Mouse (Mus musculus) erythroblast, embryonic 14.5 days (primary cell): ENCODE results near the gene Tbcd.

Experiments used
- GATA1 ChIP-seq: IDR thresholded peaks from 2 replicates; pipeline ENCODE4 v1.6.1; 2012; ENCODE audit warnings: low read length, inconsistent platforms, mixed read lengths
- TAL1 ChIP-seq: IDR thresholded peaks from 3 replicates; pipeline ENCODE4 v1.6.1; 2012; ENCODE audit warnings: low read length, inconsistent platforms, mixed read lengths

DNA sequence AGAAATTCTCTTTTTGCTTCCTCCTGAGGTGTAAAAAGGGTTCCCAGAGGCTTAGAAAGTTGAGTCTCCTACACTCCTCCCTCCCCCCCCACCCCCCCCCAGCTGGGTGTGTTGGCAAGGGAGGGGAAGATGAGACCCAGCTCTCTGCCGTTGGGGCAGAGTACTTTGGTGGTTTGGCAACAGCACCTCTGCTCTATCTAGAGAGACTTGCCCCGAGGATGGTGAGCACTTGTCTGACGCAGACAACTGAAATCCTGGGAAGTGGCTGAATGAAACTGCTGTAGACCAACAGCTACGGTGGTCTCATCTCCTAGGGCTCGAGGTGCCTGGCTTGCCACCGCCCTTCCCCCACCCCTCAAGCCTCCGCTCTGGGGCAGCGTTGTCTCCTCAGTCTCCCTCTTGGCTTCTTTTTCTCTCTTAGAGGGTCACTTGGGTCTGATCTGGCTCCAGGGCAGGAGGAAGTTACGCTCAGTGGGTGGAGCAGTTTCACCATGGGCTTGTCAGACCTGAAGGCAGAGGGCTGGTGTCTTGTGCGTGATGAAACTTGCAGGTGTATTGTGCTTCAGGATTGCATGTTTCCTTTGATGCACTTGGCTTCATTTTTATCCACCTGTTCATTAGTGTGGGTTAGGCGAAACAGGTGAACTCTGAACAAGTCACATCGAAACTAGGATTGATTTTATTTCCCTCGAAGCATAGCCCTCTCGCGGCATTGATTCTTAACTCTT is 27.9 kb downstream of the Tbcd start:
- TF ChIP-seq GATA1 (no peak), TAL1 (no peak)
